Mouse (Mus musculus) embryonic facial prominence, embryonic 12.5 days (tissue): ENCODE results near the gene Wdr12. TPM values are rescaled to one million over a fixed set of nuclear protein-coding genes. Genes with fewer than 3 reads are reported as not detected.
"Not testable (repeated sequence)": the region's sequence is repeated elsewhere in the genome, so short reads cannot be mapped to it uniquely, and the experiment has no call there.

Experiments
- ATAC-seq: fragments of 200-750 bp; cut with Nextera tagmentation; 2 replicates; pipeline ENCODE4 v1.8.0; 2017; ENCODE audit not compliant: insufficient number of reproducible peaks, insufficient read depth, low FRiP score, low TSS enrichment
- H3K27ac ChIP-seq: fragments of 300-500 bp; sonication (generic); 2 replicates; pipeline ENCODE4 v1.5.1; 2016; ENCODE audit warnings: mild to moderate bottlenecking
- H3K27me3 ChIP-seq: fragments of 300-500 bp; sonication (generic); 2 replicates; pipeline ENCODE4 v1.6.1; 2016; ENCODE audit warnings: mild to moderate bottlenecking, moderate library complexity
- H3K36me3 ChIP-seq: fragments of 300-500 bp; sonication (generic); 2 replicates; pipeline ENCODE4 v1.6.1; 2016; ENCODE audit warnings: mild to moderate bottlenecking
- H3K4me1 ChIP-seq: fragments of 300-500 bp; sonication (generic); 2 replicates; pipeline ENCODE4 v1.6.1; 2016
- H3K4me2 ChIP-seq: fragments of 300-500 bp; sonication (generic); replicated peaks from 2 replicates; pipeline ENCODE4 v1.6.1; 2016; ENCODE audit warnings: mild to moderate bottlenecking, moderate library complexity
- H3K4me3 ChIP-seq: fragments of 300-500 bp; sonication (generic); 2 replicates; pipeline ENCODE4 v1.5.1; 2016; ENCODE audit warnings: mild to moderate bottlenecking
- H3K9ac ChIP-seq: fragments of 300-500 bp; sonication (generic); 2 replicates; pipeline ENCODE4 v1.6.1; 2016; ENCODE audit warnings: mild to moderate bottlenecking, moderate library complexity
- H3K9me3 ChIP-seq: fragments of 300-500 bp; sonication (generic); 2 replicates; pipeline ENCODE4 v1.6.1; 2016; ENCODE audit warnings: mild to moderate bottlenecking, moderate library complexity
- WGBS: fragments of 180-500 bp; shearing (Covaris S2); methylation state at CpG from one replicate; pipeline ENCODE4 v1.1.7; 2016; 5-methylcytosine and 5-hydroxymethylcytosine counted together
- polyA plus RNA-seq: library from polyadenylated mRNA; unstranded; fragments of >200 nt; fragmentation: Nextera tagmentation; extraction: Ambion mirVana; gene quantifications from 2 replicates; pipeline ENCODE4 v1.2.1, GENCODE M21; 2016

The Wdr12 gene
- polyA plus RNA-seq, 1 experiment from 2014 or later = 48.3 TPM

GRCm38 (mm10) chr1:60056310-60056709 is 42.1 kb downstream of the Wdr12 start:
- no peaks in the 10 kb centered on the region for H3K9me3 ChIP-seq
- no peak overlapping the region for H3K27ac ChIP-seq
- H3K4me2 ChIP-seq = no peak overlapping the region
- no peaks in the 10 kb centered on the region for H3K36me3 ChIP-seq
- no peaks in the 10 kb centered on the region for H3K27me3 ChIP-seq
- H3K9ac ChIP-seq = no peak overlapping the region
- no peak overlapping the region for H3K4me3 ChIP-seq
- no peaks in the 10 kb centered on the region for H3K4me1 ChIP-seq
- ATAC-seq = no peak
- WGBS = 85% methylated on average over 3 of the region's 3 CpGs

GRCm38 (mm10) chr1:60054659-60055058 is 43.8 kb downstream of the Wdr12 start:
- H3K27ac ChIP-seq = no peak overlapping the region
- no peaks in the 10 kb centered on the region for H3K4me1 ChIP-seq
- no peak overlapping the region for H3K4me3 ChIP-seq
- no peak for ATAC-seq
- H3K9me3 ChIP-seq = no peaks in the 10 kb centered on the region
- WGBS = 45% methylated on average over 3 of the region's 3 CpGs
- H3K27me3 ChIP-seq = no peaks in the 10 kb centered on the region
- H3K4me2 ChIP-seq = no peak overlapping the region
- H3K36me3 ChIP-seq = no peaks in the 10 kb centered on the region
- no peak overlapping the region for H3K9ac ChIP-seq

GRCm38 (mm10) chr1:60047481-60047880 is 51.0 kb downstream of the Wdr12 start:
- H3K4me1 ChIP-seq, H3K4me2 ChIP-seq, ATAC-seq, H3K9ac ChIP-seq, H3K9me3 ChIP-seq, H3K4me3 ChIP-seq, H3K27ac ChIP-seq, H3K36me3 ChIP-seq: not testable (repeated sequence)
- 89% methylated on average over 5 of the region's 5 CpGs for WGBS
- H3K27me3 ChIP-seq = peaks cover 13% of the 10 kb centered on the region

- no peak overlapping the region for H3K4me3 ChIP-seq
- no peaks in the 10 kb centered on the region for H3K4me1 ChIP-seq
- H3K4me2 ChIP-seq = no peak overlapping the region
- ATAC-seq = no peak
- no peaks in the 10 kb centered on the region for H3K36me3 ChIP-seq
- peaks cover 16% of the 10 kb centered on the region for H3K27me3 ChIP-seq
- H3K27ac ChIP-seq = no peak overlapping the region
- no peaks in the 10 kb centered on the region for H3K9me3 ChIP-seq
- WGBS = 90% methylated on average over 1 of the region's 1 CpGs
- no peak overlapping the region for H3K9ac ChIP-seq
Measured at GRCm38 (mm10) chr1:60044595-60044994, 53.9 kb downstream of the Wdr12 start.

- H3K9ac ChIP-seq = peak within 1 kb of the TSS; percentile 74
- ATAC-seq = peak; percentile 80
- H3K4me1 ChIP-seq = no peaks in the 10 kb centered on the region
- H3K27me3 ChIP-seq = peaks cover 16% of the 10 kb centered on the region
- under 1% methylated on average over 87 of the region's 99 CpGs for WGBS
- H3K4me2 ChIP-seq = peak within 1 kb of the TSS; percentile 92
- no peaks in the 10 kb centered on the region for H3K9me3 ChIP-seq
- peak within 1 kb of the TSS; percentile 83 for H3K4me3 ChIP-seq
- H3K36me3 ChIP-seq = no peaks in the 10 kb centered on the region
- H3K27ac ChIP-seq = no peak within 1 kb of the TSS
Measured at GRCm38 (mm10) chr1:60042796-60043469, 55.5 kb downstream of the Wdr12 start, which contains the start of gene Ica1l. Gene Ica1l (minus strand): TSS chr1:60043184.

GRCm38 (mm10) chr1:60042398-60042795 is 56.0 kb downstream of the Wdr12 start:
- no peaks in the 10 kb centered on the region for H3K4me1 ChIP-seq
- no peak for ATAC-seq
- no peak overlapping the region for H3K27ac ChIP-seq
- H3K4me2 ChIP-seq = peak overlapping the region; percentile 92
- H3K9me3 ChIP-seq = no peaks in the 10 kb centered on the region
- peak overlapping the region; percentile 83 for H3K4me3 ChIP-seq
- 2% methylated on average over 19 of the region's 19 CpGs for WGBS
- H3K36me3 ChIP-seq = no peaks in the 10 kb centered on the region
- peak overlapping the region; percentile 74 for H3K9ac ChIP-seq
- H3K27me3 ChIP-seq = peaks cover 16% of the 10 kb centered on the region

GRCm38 (mm10) chr1:60035044-60035443 is 63.4 kb downstream of the Wdr12 start:
- H3K27ac ChIP-seq = no peak overlapping the region
- H3K36me3 ChIP-seq = no peaks in the 10 kb centered on the region
- ATAC-seq = no peak
- no peaks in the 10 kb centered on the region for H3K4me1 ChIP-seq
- H3K4me3 ChIP-seq = no peak overlapping the region
- H3K27me3 ChIP-seq = no peaks in the 10 kb centered on the region
- no peaks in the 10 kb centered on the region for H3K9me3 ChIP-seq
- 93% methylated on average over 2 of the region's 2 CpGs for WGBS
- no peak overlapping the region for H3K9ac ChIP-seq
- H3K4me2 ChIP-seq = no peak overlapping the region

Other genes with a start within 250 kb of the Wdr12 start
- 19.2 and 21.1 TPM in 2 replicates for gene Fam117b, start 185.6 kb downstream of the Wdr12 start, polyA plus RNA-seq
- gene Ica1l, start 55.5 kb downstream of the Wdr12 start, polyA plus RNA-seq = 1.4 and 2.1 TPM in 2 replicates
- 7.8 and 8.2 TPM in 2 replicates for gene Carf, start 398 bp downstream of the Wdr12 start, polyA plus RNA-seq
- gene Nbeal1, start 82.0 kb upstream of the Wdr12 start, polyA plus RNA-seq = 10.6 and 10.9 TPM in 2 replicates
- 20.6 and 21.8 TPM in 2 replicates for gene Cyp20a1, start 244.7 kb upstream of the Wdr12 start, polyA plus RNA-seq